Mouse (Mus musculus) layer of hippocampus, postnatal 36 days (tissue): ENCODE measurements around the gene Tmem132d. TPM values are rescaled to one million over a fixed set of nuclear protein-coding genes. Genes with fewer than 3 reads are reported as not detected.
A peak's percentile ranks its signal among the peaks of the same experiment; 100 is the strongest.
"Not testable (repeated sequence)": the region's sequence is repeated elsewhere in the genome, so short reads cannot be mapped to it uniquely, and the experiment has no call there.

Experiments
- DNase-seq, 2 experiments: peaks; one replicate each; pipeline ENCODE4 v3.0.0; 2022
- total RNA-seq, 2 experiments: library from RNA; stranded (reverse); gene quantifications; 2 replicates each; pipeline ENCODE4 v1.2.3; 2021

The Tmem132d gene
- total RNA-seq, 2 experiments from 2014 or later, result 14.6 to 20.2 TPM

- DNase-seq, result no peak
These were observed 357.4 kb downstream of the Tmem132d start for GRCm38 (mm10) chr5:128075456-128075855.

GRCm38 (mm10) chr5:128072616-128073015, 360.3 kb downstream of the Tmem132d start:
- DNase-seq, result no peak

GRCm38 (mm10) chr5:128041781-128042180, 391.1 kb downstream of the Tmem132d start:
- no peak for DNase-seq

- DNase-seq, result no peak
These were observed 392.8 kb downstream of the Tmem132d start for GRCm38 (mm10) chr5:128040036-128040435.

- DNase-seq, result peak; percentile 58 to 63
These were observed 405.8 kb downstream of the Tmem132d start for GRCm38 (mm10) chr5:128027076-128027475.

- no peak for DNase-seq
These were observed 428.2 kb downstream of the Tmem132d start for GRCm38 (mm10) chr5:128004666-128005065.

- no peak for DNase-seq
These were observed 436.2 kb downstream of the Tmem132d start for GRCm38 (mm10) chr5:127996526-127997245.

- no peak for DNase-seq
These were observed 439.4 kb downstream of the Tmem132d start for GRCm38 (mm10) chr5:127993460-127993859.

- no peak for DNase-seq
These were observed 442.1 kb downstream of the Tmem132d start for GRCm38 (mm10) chr5:127990826-127991225.

- DNase-seq, result not testable (repeated sequence)
These were observed 452.9 kb downstream of the Tmem132d start for GRCm38 (mm10) chr5:127980003-127980358.

- DNase-seq, result no peak
These were observed 453.4 kb downstream of the Tmem132d start for GRCm38 (mm10) chr5:127979329-127980002.

- no peak for DNase-seq
These were observed 456.2 kb downstream of the Tmem132d start for GRCm38 (mm10) chr5:127976661-127977060.

- DNase-seq, result no peak
These were observed 467.2 kb downstream of the Tmem132d start for GRCm38 (mm10) chr5:127965700-127966099.

- DNase-seq, result no peak
These were observed 470.2 kb downstream of the Tmem132d start for GRCm38 (mm10) chr5:127962656-127963055.

- peak; percentile 61 to 68 for DNase-seq
These were observed 476.3 kb downstream of the Tmem132d start for GRCm38 (mm10) chr5:127956511-127957097.

- DNase-seq, result no peak
These were observed 478.6 kb downstream of the Tmem132d start for GRCm38 (mm10) chr5:127954231-127954790.

- no peak for DNase-seq
These were observed 480.1 kb downstream of the Tmem132d start for GRCm38 (mm10) chr5:127952800-127953199.

GRCm38 (mm10) chr5:127950574-127950973, 482.3 kb downstream of the Tmem132d start:
- no peak for DNase-seq

- DNase-seq, result no peak
These were observed 485.6 kb downstream of the Tmem132d start for GRCm38 (mm10) chr5:127947275-127947674.

GRCm38 (mm10) chr5:127942171-127942570, 490.7 kb downstream of the Tmem132d start:
- not testable (repeated sequence) for DNase-seq

- DNase-seq, result no peak
These were observed 495.0 kb downstream of the Tmem132d start for GRCm38 (mm10) chr5:127937914-127938313.

- DNase-seq, result no peak
These were observed 503.2 kb downstream of the Tmem132d start for GRCm38 (mm10) chr5:127929687-127930086.

- DNase-seq, result no peak
These were observed 506.2 kb downstream of the Tmem132d start for GRCm38 (mm10) chr5:127926686-127927085.
